Mouse (Mus musculus) liver, embryonic 13.5 days (tissue): ENCODE measurements around the gene Asb2. TPM values are rescaled to one million over a fixed set of nuclear protein-coding genes. Genes with fewer than 3 reads are reported as not detected.

ENCODE experiments used
- ATAC-seq: fragments of 200-750 bp; cut with Nextera tagmentation; 2 replicates; pipeline ENCODE4 v1.8.0; 2017; ENCODE audit warnings: low read depth, mild to moderate bottlenecking, moderate number of reproducible peaks, moderate library complexity
- DNase-seq: peaks from one replicate; pipeline ENCODE4 v3.0.0; 2022
- H3K27ac ChIP-seq: fragments of 300-500 bp; sonication (generic); 2 replicates; pipeline ENCODE4 v1.5.1; 2015; ENCODE audit warnings: moderate library complexity, mild to moderate bottlenecking, inconsistent platforms
- H3K27me3 ChIP-seq: fragments of 300-500 bp; sonication (generic); 2 replicates; pipeline ENCODE4 v1.6.1; 2015; ENCODE audit warnings: mild to moderate bottlenecking, inconsistent platforms
- H3K36me3 ChIP-seq: fragments of 300-500 bp; sonication (generic); 2 replicates; pipeline ENCODE4 v1.6.1; 2015; ENCODE audit warnings: mild to moderate bottlenecking, inconsistent platforms
- H3K4me1 ChIP-seq: fragments of 300-500 bp; sonication (generic); replicated peaks from 2 replicates; pipeline ENCODE4 v1.6.1; 2015; ENCODE audit warnings: inconsistent platforms
- H3K4me2 ChIP-seq: fragments of 300-500 bp; sonication (generic); 2 replicates; pipeline ENCODE4 v1.6.1; 2015; ENCODE audit warnings: inconsistent platforms, mild to moderate bottlenecking, moderate library complexity
- H3K4me3 ChIP-seq: fragments of 300-500 bp; sonication (generic); replicated peaks from 2 replicates; pipeline ENCODE4 v1.5.1; 2015; ENCODE audit warnings: mild to moderate bottlenecking, inconsistent platforms
- H3K9ac ChIP-seq: fragments of 300-500 bp; sonication (generic); 2 replicates; pipeline ENCODE4 v1.6.1; 2015; ENCODE audit warnings: mild to moderate bottlenecking, inconsistent platforms
- H3K9me3 ChIP-seq: fragments of 300-500 bp; sonication (generic); replicated peaks from 2 replicates; pipeline ENCODE4 v1.6.1; 2016; ENCODE audit warnings: inconsistent platforms
- WGBS: fragments of 180-500 bp; shearing (Covaris S2); methylation state at CpG from one replicate; pipeline ENCODE4 v1.1.7; 2015; ENCODE audit not compliant: insufficient replicate concordance; 5-methylcytosine and 5-hydroxymethylcytosine counted together
- polyA plus RNA-seq: library from polyadenylated mRNA; unstranded; fragments of >200 nt; fragmentation: Nextera tagmentation; extraction: Ambion mirVana; gene quantifications from 2 replicates; pipeline ENCODE4 v1.2.1, GENCODE M21; 2015

The Asb2 gene
- polyA plus RNA-seq, 1 experiment from 2014 or later, result 2.4 TPM

DNA sequence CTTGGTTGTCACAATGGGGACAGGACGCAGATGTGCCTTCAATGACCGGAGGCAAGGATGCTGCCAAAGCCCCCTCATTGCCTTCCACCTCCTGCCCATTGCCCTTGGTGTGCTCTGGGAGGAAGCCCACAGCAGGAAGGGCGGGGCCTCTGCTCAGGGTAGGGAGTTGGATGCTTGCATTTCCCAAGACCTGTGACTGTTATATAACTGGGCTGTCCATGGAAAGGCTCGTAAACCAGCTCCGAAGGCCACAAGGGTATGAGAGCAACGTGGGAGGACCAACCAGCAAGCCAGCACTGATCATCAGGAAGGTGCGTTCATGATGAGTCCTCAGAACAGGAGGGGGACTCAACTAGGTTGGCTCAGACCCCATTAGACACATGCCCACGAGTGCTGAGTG is 5.0 kb upstream of the Asb2 start:
- 60% methylated on average over 8 of the region's 8 CpGs for WGBS
- no peak overlapping the region for H3K4me3 ChIP-seq
- no peak overlapping the region for H3K4me2 ChIP-seq
- no peaks in the 10 kb centered on the region for H3K36me3 ChIP-seq
- H3K4me1 ChIP-seq, result no peaks in the 10 kb centered on the region
- no peak overlapping the region for H3K9ac ChIP-seq
- DNase-seq, result no peak
- H3K27ac ChIP-seq, result no peak overlapping the region
- ATAC-seq, result no peak
- 0 out of 2 replicates have a peak, but pooled peaks cover 4% of the 10 kb centered on the region for H3K27me3 ChIP-seq
- H3K9me3 ChIP-seq, result no peaks in the 10 kb centered on the region

DNA sequence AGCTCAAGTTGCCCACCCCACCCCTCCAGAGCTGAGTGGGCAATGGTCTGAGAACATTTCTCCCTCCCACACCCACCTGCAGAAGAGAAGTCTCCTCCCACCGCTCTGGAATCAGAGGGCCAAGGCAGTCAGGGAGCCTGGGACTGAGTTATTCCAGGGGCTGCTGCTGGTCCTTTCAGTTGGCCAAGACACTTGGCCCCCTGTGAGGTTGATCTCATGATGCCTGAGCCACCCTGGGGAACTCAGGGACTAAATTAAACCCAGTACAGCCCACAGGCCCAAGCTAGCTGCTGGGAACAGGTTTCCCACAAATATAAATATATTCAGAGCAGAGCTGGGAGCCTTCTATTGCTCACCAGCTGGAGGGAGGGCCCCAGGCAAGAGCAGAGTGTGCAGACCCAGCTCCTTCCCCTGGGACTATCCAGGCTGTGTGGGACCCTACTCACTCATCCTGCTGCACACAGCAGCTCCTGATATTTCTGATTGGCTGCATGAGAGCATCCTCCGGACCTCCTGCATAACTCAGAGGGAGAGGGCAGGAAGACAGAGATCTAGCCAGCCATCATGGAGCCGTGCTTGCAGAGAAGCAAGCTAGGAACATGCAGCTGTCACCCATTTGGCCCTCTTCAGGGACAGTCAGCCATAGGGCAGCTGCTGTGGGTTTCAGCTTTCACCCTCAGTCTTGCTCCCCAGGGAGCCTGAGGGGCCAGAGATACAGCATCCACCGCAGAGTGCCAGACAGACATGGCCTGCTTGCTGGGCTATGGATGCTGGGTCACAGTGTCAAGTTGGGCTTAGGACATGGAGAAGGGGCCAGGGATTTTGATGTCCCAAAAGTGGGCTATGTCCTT is 3.4 kb upstream of the Asb2 start:
- Histone ChIP-seq H3K9ac (no peak overlapping the region), H3K9me3 (no peaks in the 10 kb centered on the region), H3K4me3 (no peak overlapping the region), H3K4me1 (no peaks in the 10 kb centered on the region), H3K27ac (no peak overlapping the region), H3K36me3 (no peaks in the 10 kb centered on the region), H3K27me3 (0 out of 2 replicates have a peak, but pooled peaks cover 5% of the 10 kb centered on the region), H3K4me2 (no peak overlapping the region)
- WGBS, result 41% methylated on average over 4 of the region's 4 CpGs
- ATAC-seq (no peak), DNase-seq (no peak)

DNA sequence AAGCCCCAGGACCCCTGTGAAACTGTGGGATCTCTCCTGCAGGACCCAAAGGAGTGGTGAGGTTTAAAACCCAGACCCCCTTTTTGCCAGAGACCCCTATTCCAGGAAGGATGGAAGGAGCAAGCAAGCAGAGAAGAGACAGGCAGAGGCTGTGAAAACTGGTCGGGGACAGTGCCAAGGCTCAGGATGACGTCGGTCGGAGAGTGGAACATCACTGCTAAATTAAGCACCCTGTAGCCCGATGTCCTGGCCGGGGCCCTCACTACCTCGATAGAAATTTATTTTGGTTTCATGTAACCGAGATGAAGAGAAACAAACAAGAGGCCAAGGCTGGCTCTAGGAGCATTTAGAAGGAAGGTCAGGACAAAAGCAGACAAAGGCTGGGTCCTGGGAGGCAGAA is 2.4 kb upstream of the Asb2 start:
- DNase-seq (no peak), ATAC-seq (no peak)
- Histone ChIP-seq H3K4me1 (no peaks in the 10 kb centered on the region), H3K9ac (no peak overlapping the region), H3K9me3 (no peaks in the 10 kb centered on the region), H3K27ac (no peak overlapping the region), H3K27me3 (0 out of 2 replicates have a peak, but pooled peaks cover 5% of the 10 kb centered on the region), H3K4me2 (no peak overlapping the region), H3K36me3 (no peaks in the 10 kb centered on the region), H3K4me3 (no peak overlapping the region)
- 64% methylated on average over 8 of the region's 8 CpGs for WGBS

DNA sequence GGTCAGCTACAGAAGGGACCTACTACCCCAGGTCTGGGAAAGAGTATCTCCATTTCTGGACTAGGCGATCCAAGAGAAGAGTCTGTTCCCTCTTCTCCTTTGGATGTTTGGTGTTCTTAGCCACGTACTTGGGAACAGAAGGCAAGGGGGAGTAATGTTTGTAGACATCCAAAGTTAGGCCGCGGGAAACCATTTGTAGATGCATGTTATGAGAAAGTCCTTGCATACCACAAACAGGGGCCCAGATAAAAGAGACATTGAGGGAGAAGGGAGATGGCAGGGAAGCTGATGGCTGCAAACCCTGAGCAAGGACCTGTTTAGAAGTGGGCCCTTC is 581 bp upstream of the Asb2 start:
- DNase-seq, result no peak
- 73% methylated on average over 4 of the region's 4 CpGs for WGBS
- no peaks in the 10 kb centered on the region for H3K4me1 ChIP-seq

DNA sequence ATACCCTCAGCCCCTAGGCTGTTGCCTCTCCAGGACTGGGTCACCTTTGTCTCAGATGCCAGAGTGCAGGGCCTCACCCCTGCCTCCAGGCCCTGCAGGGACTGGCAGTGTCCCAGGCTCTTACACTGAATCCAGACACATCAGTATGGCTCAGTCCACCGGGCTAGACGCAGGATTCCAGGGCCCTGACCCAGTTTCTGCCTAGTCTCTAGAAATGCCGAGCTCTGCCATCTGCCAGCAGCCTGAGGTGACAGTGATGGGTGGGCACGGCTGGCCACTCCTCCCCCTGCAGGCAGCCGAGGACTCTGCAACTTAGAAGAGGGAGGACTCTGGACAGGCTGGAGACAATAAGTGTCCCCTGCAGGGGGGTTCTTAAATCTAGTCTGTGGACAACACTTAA is 2.3 kb downstream of the Asb2 start:
- 21% methylated on average over 5 of the region's 5 CpGs for WGBS
- Histone ChIP-seq H3K9me3 (no peaks in the 10 kb centered on the region), H3K9ac (no peak overlapping the region), H3K4me1 (no peaks in the 10 kb centered on the region), H3K4me2 (no peak overlapping the region), H3K4me3 (no peak overlapping the region), H3K27ac (no peak overlapping the region), H3K27me3 (0 out of 2 replicates have a peak, but pooled peaks cover 5% of the 10 kb centered on the region), H3K36me3 (no peaks in the 10 kb centered on the region)
- ATAC-seq, result no peak
- DNase-seq, result no peak

More for the DNA sequence above, 581 bp upstream of the Asb2 start:
- H3K36me3 ChIP-seq, result no peaks in the 10 kb centered on the region
- no peak overlapping the region for H3K27ac ChIP-seq
- H3K4me2 ChIP-seq, result no peak overlapping the region
- H3K9ac ChIP-seq, result no peak overlapping the region
- no peak for ATAC-seq
- 0 out of 2 replicates have a peak, but pooled peaks cover 5% of the 10 kb centered on the region for H3K27me3 ChIP-seq
- H3K4me3 ChIP-seq, result no peak overlapping the region
- H3K9me3 ChIP-seq, result no peaks in the 10 kb centered on the region

DNA sequence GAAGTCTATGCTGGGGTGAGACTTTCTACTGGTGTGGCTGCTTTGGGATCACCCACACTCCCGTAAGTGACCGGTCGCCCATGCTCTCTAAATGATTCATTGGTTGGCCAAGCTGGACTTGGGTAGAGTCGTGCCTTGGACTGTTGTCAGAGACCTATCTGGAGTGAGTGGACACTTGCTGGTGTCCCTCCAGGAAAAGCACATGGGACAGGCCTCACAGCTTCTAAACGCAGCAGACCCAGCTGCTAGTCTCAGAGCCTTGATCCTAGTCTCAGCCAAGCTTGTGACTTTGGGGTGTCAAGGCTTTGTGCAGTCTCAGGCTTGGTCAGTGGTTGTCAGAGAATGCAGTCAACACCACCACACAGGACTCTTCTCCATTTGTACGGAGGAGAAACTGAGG is 3.1 kb downstream of the Asb2 start:
- Histone ChIP-seq H3K4me3 (no peak overlapping the region), H3K9me3 (no peaks in the 10 kb centered on the region), H3K27ac (no peak overlapping the region), H3K27me3 (0 out of 2 replicates have a peak, but pooled peaks cover 5% of the 10 kb centered on the region), H3K36me3 (no peaks in the 10 kb centered on the region), H3K9ac (no peak overlapping the region), H3K4me1 (no peaks in the 10 kb centered on the region; the same call in 1 of the 2 replicates), H3K4me2 (no peak overlapping the region)
- WGBS, result 73% methylated on average over 6 of the region's 6 CpGs
- DNase-seq (no peak), ATAC-seq (no peak)

DNA sequence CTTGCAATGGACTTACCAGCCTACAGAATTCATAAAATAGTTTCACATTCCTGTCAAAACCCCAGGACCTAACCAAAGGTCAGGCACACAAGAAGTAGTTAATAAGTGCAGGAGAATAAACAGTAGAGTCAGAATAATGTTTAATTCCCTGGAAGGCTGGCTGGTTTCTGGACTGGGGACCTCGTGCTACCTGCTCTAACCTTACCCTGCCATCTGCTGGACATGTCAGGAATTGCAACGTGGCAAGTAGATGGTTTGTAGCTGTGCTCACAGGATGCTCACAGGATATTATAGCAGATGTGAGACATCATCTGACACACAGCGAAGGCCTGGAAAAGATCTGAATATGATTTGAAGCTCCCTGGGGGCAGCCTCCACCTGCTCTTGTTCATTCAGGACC is 7.3 kb downstream of the Asb2 start:
- ATAC-seq (peak; percentile 45; the same call in 1 of the 2 replicates), DNase-seq (peak; percentile 50)
- H3K4me1 ChIP-seq, result no peaks in the 10 kb centered on the region; the same call in 1 of the 2 replicates
- no peak overlapping the region for H3K4me2 ChIP-seq
- no peak overlapping the region for H3K4me3 ChIP-seq
- no peaks in the 10 kb centered on the region for H3K27me3 ChIP-seq
- H3K9ac ChIP-seq, result no peak overlapping the region
- H3K27ac ChIP-seq, result no peak overlapping the region
- 1% methylated on average over 3 of the region's 3 CpGs for WGBS
- no peaks in the 10 kb centered on the region for H3K36me3 ChIP-seq
- no peaks in the 10 kb centered on the region for H3K9me3 ChIP-seq

DNA sequence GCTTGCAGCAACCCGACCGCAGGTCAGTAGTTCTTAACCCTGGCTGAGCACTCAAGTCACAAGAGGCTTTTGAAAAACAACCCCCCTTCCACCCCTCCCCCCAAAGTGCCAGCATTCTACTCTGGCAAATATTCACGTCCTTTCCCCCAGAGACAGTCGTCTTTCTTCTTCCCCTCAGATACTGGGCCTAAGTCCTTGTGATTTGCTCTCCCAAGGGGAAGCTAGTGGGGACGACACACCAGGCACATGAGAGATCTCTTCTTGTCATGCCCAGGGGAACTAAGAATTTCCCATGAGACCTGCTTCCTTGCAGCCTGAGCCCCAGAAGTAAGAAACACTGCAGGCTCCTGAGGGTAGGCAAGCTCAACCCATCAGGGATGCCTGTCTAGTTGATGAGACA is 8.4 kb downstream of the Asb2 start:
- DNase-seq (no peak), ATAC-seq (no peak)
- Histone ChIP-seq H3K36me3 (no peaks in the 10 kb centered on the region), H3K9me3 (no peaks in the 10 kb centered on the region), H3K27ac (no peak overlapping the region), H3K27me3 (no peaks in the 10 kb centered on the region), H3K4me1 (no peaks in the 10 kb centered on the region; the same call in 1 of the 2 replicates), H3K4me3 (no peak overlapping the region), H3K9ac (no peak overlapping the region), H3K4me2 (no peak overlapping the region)
- 54% methylated on average over 5 of the region's 5 CpGs for WGBS

DNA sequence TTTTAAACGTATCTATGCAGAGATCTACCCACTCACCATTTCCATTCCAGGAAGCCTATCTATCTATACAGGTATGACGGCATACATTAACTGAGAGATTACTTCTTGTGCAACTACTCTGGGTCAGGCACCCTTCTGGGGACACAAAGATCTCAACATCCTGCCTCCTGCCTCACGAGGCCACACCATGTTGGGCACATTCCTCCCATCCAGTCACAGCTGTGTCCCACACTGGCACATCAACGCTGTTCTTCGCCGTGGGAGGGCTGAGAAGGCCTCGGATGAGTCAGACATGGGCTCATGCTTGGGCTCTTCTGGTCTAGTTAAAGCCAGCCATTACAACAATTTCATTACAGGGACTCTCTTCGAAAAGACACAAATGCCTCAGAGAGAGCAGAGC is 8.9 kb downstream of the Asb2 start:
- no peak overlapping the region for H3K4me3 ChIP-seq
- H3K27me3 ChIP-seq, result no peaks in the 10 kb centered on the region
- H3K36me3 ChIP-seq, result no peaks in the 10 kb centered on the region
- DNase-seq (no peak), ATAC-seq (no peak)
- H3K9ac ChIP-seq, result no peak overlapping the region
- no peak overlapping the region for H3K27ac ChIP-seq
- WGBS, result 69% methylated on average over 8 of the region's 8 CpGs
- H3K9me3 ChIP-seq, result no peaks in the 10 kb centered on the region
- H3K4me1 ChIP-seq, result no peaks in the 10 kb centered on the region; the same call in 1 of the 2 replicates
- H3K4me2 ChIP-seq, result no peak overlapping the region

DNA sequence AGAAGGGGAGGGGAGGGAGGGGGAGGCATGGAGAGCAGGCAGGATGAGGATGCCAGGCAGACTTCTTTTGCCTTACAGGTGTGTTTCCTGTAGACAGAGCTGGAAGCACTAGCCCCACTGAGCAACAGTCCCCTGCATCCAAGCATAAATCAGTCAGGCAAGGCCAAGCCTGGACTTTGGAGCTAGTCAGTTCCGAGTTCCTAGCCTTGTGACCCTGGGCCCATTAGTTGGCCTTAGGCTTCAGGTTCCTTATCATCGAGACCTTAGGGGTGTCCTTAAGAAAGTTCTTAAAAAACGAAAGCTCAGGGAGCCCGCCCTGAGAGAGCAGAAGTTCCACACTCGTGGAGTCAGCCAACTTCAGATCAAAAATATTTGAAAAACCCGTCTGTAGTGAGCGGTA is 10.9 kb downstream of the Asb2 start:
- Histone ChIP-seq H3K27me3 (no peaks in the 10 kb centered on the region), H3K9ac (no peak overlapping the region), H3K4me2 (no peak overlapping the region), H3K9me3 (no peaks in the 10 kb centered on the region), H3K4me1 (no peaks in the 10 kb centered on the region; the same call in 1 of the 2 replicates), H3K27ac (no peak overlapping the region), H3K36me3 (no peaks in the 10 kb centered on the region), H3K4me3 (no peak overlapping the region)
- no peak for DNase-seq
- 63% methylated on average over 7 of the region's 7 CpGs for WGBS
- no peak for ATAC-seq

DNA sequence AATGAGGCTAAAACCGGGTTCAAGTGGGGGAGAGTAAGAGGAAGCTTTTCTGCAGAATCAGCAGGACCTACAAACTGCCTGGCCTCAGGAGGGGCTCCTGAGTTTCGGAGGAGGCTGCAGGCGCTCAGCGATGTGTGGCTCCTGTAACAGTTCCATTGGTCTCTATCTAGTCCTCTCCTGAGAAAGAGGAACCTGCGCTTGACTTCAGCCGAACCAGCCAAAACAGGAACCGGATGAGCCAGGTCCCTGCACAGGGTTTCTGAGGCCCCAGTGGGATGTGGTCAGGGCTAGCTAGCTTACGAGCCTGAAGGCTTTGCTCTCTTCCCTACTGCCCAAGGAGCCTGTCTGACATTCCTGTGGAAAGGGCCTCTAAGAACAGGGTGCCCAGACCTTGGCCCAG is 12.3 kb downstream of the Asb2 start:
- ATAC-seq (peak; percentile 59), DNase-seq (no peak)
- no peaks in the 10 kb centered on the region for H3K36me3 ChIP-seq
- H3K27me3 ChIP-seq, result no peaks in the 10 kb centered on the region
- 17% methylated on average over 8 of the region's 8 CpGs for WGBS
- H3K9ac ChIP-seq, result no peak overlapping the region
- H3K4me3 ChIP-seq, result no peak overlapping the region
- H3K4me2 ChIP-seq, result no peak overlapping the region
- H3K4me1 ChIP-seq, result no peaks in the 10 kb centered on the region; the same call in 1 of the 2 replicates
- H3K27ac ChIP-seq, result no peak overlapping the region
- H3K9me3 ChIP-seq, result no peaks in the 10 kb centered on the region

DNA sequence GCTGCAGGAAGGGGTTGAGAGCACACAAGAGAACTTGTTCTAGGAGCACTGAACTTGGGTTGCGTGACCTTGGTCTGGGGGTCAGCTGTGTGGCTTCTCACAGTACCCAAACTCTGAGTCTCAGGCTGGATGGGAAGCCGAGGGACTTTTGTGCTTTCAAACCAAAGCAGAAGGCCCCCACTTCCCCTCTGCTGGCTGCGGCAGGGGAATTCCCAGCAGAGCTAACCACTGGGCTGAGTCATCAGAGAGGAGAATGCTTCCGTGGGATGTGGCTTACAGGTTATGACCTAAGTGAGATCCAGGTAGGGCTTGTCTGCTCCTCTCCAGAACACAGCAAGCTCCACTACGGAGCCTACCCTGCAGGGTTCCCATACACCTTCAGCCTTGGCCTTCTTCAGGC is 14.6 kb downstream of the Asb2 start:
- H3K4me3 ChIP-seq, result no peak overlapping the region
- H3K4me1 ChIP-seq, result no peaks in the 10 kb centered on the region
- H3K9ac ChIP-seq, result no peak overlapping the region
- H3K36me3 ChIP-seq, result no peaks in the 10 kb centered on the region
- H3K27ac ChIP-seq, result no peak overlapping the region
- H3K4me2 ChIP-seq, result no peak overlapping the region
- DNase-seq, result no peak
- no peak for ATAC-seq
- 20% methylated on average over 5 of the region's 5 CpGs for WGBS
- H3K9me3 ChIP-seq, result no peaks in the 10 kb centered on the region
- H3K27me3 ChIP-seq, result no peaks in the 10 kb centered on the region
